ENCODE assay signal across 20 mouse cellular contexts in the genomic region with DNA sequence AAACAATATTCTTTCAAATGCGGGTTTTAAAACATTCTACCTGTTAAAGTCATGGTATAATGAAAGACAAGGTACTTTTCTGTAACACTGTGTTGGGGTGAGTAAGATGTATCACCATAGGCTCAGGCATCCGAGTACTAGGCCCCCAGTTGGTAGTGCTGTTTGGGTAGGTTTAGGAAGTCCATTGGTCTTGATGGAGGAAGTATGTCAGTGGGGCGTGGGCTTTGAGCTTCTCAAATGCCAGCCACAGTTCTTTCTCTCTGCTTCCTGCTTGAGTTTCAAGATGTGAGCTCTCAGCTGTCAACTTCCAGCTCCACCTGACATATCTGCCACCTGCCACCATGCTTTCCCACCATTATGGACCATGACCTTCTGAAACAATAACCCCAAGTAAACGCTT.
"Had no signal": no experiment of that assay in that cellular context is flagged by ENCODE, and none has a peak within 500 bp of the region (broad histone marks: within the 10 kb centered on the region; RNA-seq: fewer than 3 reads in every experiment).

No protein-coding gene starts in this region.

- H3K9me3 ChIP-seq: lung, embryonic 15.5 days; megakaryocyte, embryonic 14.5 days; midbrain, embryonic 13.5 days; midbrain, embryonic 15.5 days; neural tube, embryonic 12.5 days had no signal

- H3K27ac ChIP-seq: lung, embryonic 15.5 days; macrophage; midbrain, embryonic 13.5 days; midbrain, embryonic 15.5 days; neural tube, embryonic 12.5 days had no signal

- H3K4me3 ChIP-seq: lung, embryonic 15.5 days; megakaryocyte, embryonic 14.5 days; midbrain, embryonic 13.5 days; midbrain, embryonic 15.5 days; neural tube, embryonic 12.5 days had no signal

- H3K27me3 ChIP-seq: lung, embryonic 15.5 days; megakaryocyte, embryonic 14.5 days; midbrain, embryonic 13.5 days; midbrain, embryonic 15.5 days; neural tube, embryonic 12.5 days had no signal

- H3K4me2 ChIP-seq: lung, embryonic 15.5 days; midbrain, embryonic 11.5 days; midbrain, embryonic 13.5 days; midbrain, embryonic 15.5 days; neural tube, embryonic 12.5 days had no signal

- H3K4me1 ChIP-seq: lung, embryonic 15.5 days; midbrain, embryonic 13.5 days; midbrain, embryonic 15.5 days; neural tube, embryonic 12.5 days had no signal

- ATAC-seq: liver, postnatal 0 days; lung, postnatal 0 days; midbrain, embryonic 13.5 days; midbrain, embryonic 15.5 days had no signal

- DNase-seq: liver, postnatal 0 days; lung, adult 2 months; lung, postnatal 14 days; lung, postnatal 36 days; retina, postnatal 1 day; right cerebral cortex, adult 18-20 months; right cerebral cortex, postnatal 25 days; right cerebral cortex, postnatal 4 days; spleen, adult 18-20 months; thymus, adult 18-20 months; thymus, postnatal 14 days; thymus, postnatal 36 days had no signal

- H3K9ac ChIP-seq: liver, postnatal 0 days; lung, embryonic 15.5 days; midbrain, embryonic 13.5 days; midbrain, embryonic 15.5 days; neural tube, embryonic 12.5 days had no signal

- H3K36me3 ChIP-seq: lung, embryonic 15.5 days; midbrain, embryonic 13.5 days; midbrain, embryonic 15.5 days; neural tube, embryonic 12.5 days had no signal
